Mouse (Mus musculus) kidney, embryonic 16.5 days (tissue): ENCODE data around the gene Cactin. TPM values are rescaled to one million over a fixed set of nuclear protein-coding genes. Genes with fewer than 3 reads are reported as not detected.

Experiments used
- ATAC-seq: fragments of 200-750 bp; cut with Nextera tagmentation; 2 replicates; pipeline ENCODE4 v1.8.0; 2017; ENCODE audit warnings: moderate TSS enrichment; ENCODE audit not compliant: low FRiP score, low TSS enrichment
- H3K27ac ChIP-seq: fragments of 300-500 bp; sonication (generic); 2 replicates; pipeline ENCODE4 v1.5.1; 2014; ENCODE audit warnings: low read length
- H3K27me3 ChIP-seq: fragments of 300-500 bp; sonication (generic); 2 replicates; pipeline ENCODE4 v1.6.1; 2014; ENCODE audit warnings: low read length, control low read depth, mixed read lengths; ENCODE audit not compliant: insufficient read depth
- H3K36me3 ChIP-seq: fragments of 300-500 bp; sonication (generic); 2 replicates; pipeline ENCODE4 v1.6.1; 2014; ENCODE audit warnings: low read length, control low read depth, mixed read lengths; ENCODE audit not compliant: insufficient read depth
- H3K4me1 ChIP-seq: fragments of 300-500 bp; sonication (generic); 2 replicates; pipeline ENCODE4 v1.6.1; 2014; ENCODE audit warnings: low read length, control low read depth, mixed read lengths; ENCODE audit not compliant: insufficient read depth
- H3K4me2 ChIP-seq: fragments of 300-500 bp; sonication (generic); replicated peaks from 2 replicates; pipeline ENCODE4 v1.6.1; 2014; ENCODE audit warnings: low read depth, low read length
- H3K4me3 ChIP-seq: fragments of 300-500 bp; sonication (generic); 2 replicates; pipeline ENCODE4 v1.5.1; 2014; ENCODE audit warnings: mild to moderate bottlenecking, low read length
- H3K9ac ChIP-seq: fragments of 300-500 bp; sonication (generic); replicated peaks from 2 replicates; pipeline ENCODE4 v1.6.1; 2014; ENCODE audit warnings: low read length
- H3K9me3 ChIP-seq: fragments of 300-500 bp; sonication (generic); 2 replicates; pipeline ENCODE4 v1.6.1; 2016; ENCODE audit warnings: low read length, control low read depth
- whole genome bisulfite sequencing: fragments of 180-500 bp; shearing (Covaris S2); extraction: QIAGEN DNeasy Blood & Tissue Kit; methylation state at CpG from one replicate; pipeline ENCODE4 v1.1.7; 2014; 5-methylcytosine and 5-hydroxymethylcytosine counted together
- polyA plus RNA-seq: library from polyadenylated mRNA; unstranded; fragments of >200 nt; fragmentation: Nextera tagmentation; extraction: Ambion mirVana; gene quantifications from 2 replicates; pipeline ENCODE4 v1.2.1, GENCODE M21; 2015

Cactin gene
- polyA plus RNA-seq, 1 experiment from 2014 or later = 43.2 TPM

GRCm38 (mm10) chr10:81325176-81325575, 4.3 kb downstream of the Cactin start:
- WGBS = 89% methylated on average over 21 of the region's 21 CpGs
- Histone ChIP-seq H3K9me3 (no peaks in the 10 kb centered on the region), H3K27ac (no peak overlapping the region), H3K27me3 (no peaks in the 10 kb centered on the region), H3K4me1 (peaks cover 36% of the 10 kb centered on the region), H3K4me2 (no peak overlapping the region), H3K36me3 (peaks cover 51% of the 10 kb centered on the region), H3K9ac (no peak overlapping the region), H3K4me3 (no peak overlapping the region)
- no peak for ATAC-seq

- Histone ChIP-seq H3K27ac (peak overlapping the region; percentile 76; the same call in 1 of the 2 replicates), H3K4me1 (peaks cover 37% of the 10 kb centered on the region), H3K36me3 (peaks cover 51% of the 10 kb centered on the region), H3K9me3 (no peaks in the 10 kb centered on the region), H3K9ac (no peak overlapping the region), H3K4me2 (no peak overlapping the region), H3K27me3 (no peaks in the 10 kb centered on the region), H3K4me3 (no peak overlapping the region)
- no peak for ATAC-seq
- WGBS = 89% methylated on average over 18 of the region's 18 CpGs
These were observed 4.9 kb downstream of the Cactin start for GRCm38 (mm10) chr10:81325781-81326180.

- Histone ChIP-seq H3K27me3 (no peaks in the 10 kb centered on the region), H3K9me3 (no peaks in the 10 kb centered on the region), H3K4me3 (no peak overlapping the region), H3K9ac (no peak overlapping the region), H3K36me3 (peaks cover 51% of the 10 kb centered on the region), H3K4me1 (peaks cover 33% of the 10 kb centered on the region), H3K4me2 (no peak overlapping the region), H3K27ac (peak overlapping the region; percentile 76)
- peak; percentile 17; the same call in 1 of the 2 replicates for ATAC-seq
- WGBS = 76% methylated on average over 6 of the region's 6 CpGs
These were observed 6.0 kb downstream of the Cactin start for GRCm38 (mm10) chr10:81326858-81327257.

GRCm38 (mm10) chr10:81327959-81328358, 7.1 kb downstream of the Cactin start:
- 12% methylated on average over 2 of the region's 2 CpGs for WGBS
- peaks cover 29% of the 10 kb centered on the region for H3K4me1 ChIP-seq
- H3K27me3 ChIP-seq = 0 out of 2 replicates have a peak, but pooled peaks cover 3% of the 10 kb centered on the region
- peaks cover 43% of the 10 kb centered on the region for H3K36me3 ChIP-seq
- no peak for ATAC-seq
- H3K4me3 ChIP-seq = no peak overlapping the region
- 0 out of 2 replicates have a peak overlapping the region, but pooled peaks have one; percentile 3 for H3K9ac ChIP-seq
- peak overlapping the region; percentile 34; the same call in 1 of the 2 replicates for H3K4me2 ChIP-seq
- H3K9me3 ChIP-seq = no peaks in the 10 kb centered on the region
- peak overlapping the region; percentile 89 for H3K27ac ChIP-seq

- peak within 1 kb of the TSS; percentile 34 for H3K4me2 ChIP-seq
- H3K27ac ChIP-seq = peak within 1 kb of the TSS; percentile 89
- 0 out of 2 replicates have a peak, but pooled peaks cover 4% of the 10 kb centered on the region for H3K27me3 ChIP-seq
- peaks cover 29% of the 10 kb centered on the region for H3K4me1 ChIP-seq
- H3K9ac ChIP-seq = peak within 1 kb of the TSS; percentile 31
- peak within 1 kb of the TSS; percentile 26 for H3K4me3 ChIP-seq
- peak; percentile 39 for ATAC-seq
- WGBS = 12% methylated on average over 10 of the region's 10 CpGs
- H3K9me3 ChIP-seq = no peaks in the 10 kb centered on the region
- H3K36me3 ChIP-seq = peaks cover 39% of the 10 kb centered on the region
These were observed 7.5 kb downstream of the Cactin start, which contains the start of gene Tbxa2r for GRCm38 (mm10) chr10:81328386-81328785. Gene Tbxa2r (plus strand): TSS chr10:81328731.

GRCm38 (mm10) chr10:81329194-81329975, 8.5 kb downstream of the Cactin start:
- Histone ChIP-seq H3K27me3 (0 out of 2 replicates have a peak, but pooled peaks cover 4% of the 10 kb centered on the region), H3K4me2 (peak overlapping the region; percentile 34)
- peak; percentile 69 for ATAC-seq

GRCm38 (mm10) chr10:81330007-81330406, 9.1 kb downstream of the Cactin start:
- Histone ChIP-seq H3K36me3 (peaks cover 23% of the 10 kb centered on the region), H3K9ac (peak overlapping the region; percentile 14), H3K27me3 (0 out of 2 replicates have a peak, but pooled peaks cover 4% of the 10 kb centered on the region), H3K4me2 (peak overlapping the region; percentile 34), H3K4me1 (peaks cover 39% of the 10 kb centered on the region), H3K9me3 (no peaks in the 10 kb centered on the region), H3K27ac (peak overlapping the region; percentile 89), H3K4me3 (peak overlapping the region; percentile 26; the same call in 1 of the 2 replicates)
- WGBS = 58% methylated on average over 4 of the region's 4 CpGs
- no peak for ATAC-seq

More at GRCm38 (mm10) chr10:81329194-81329975, 8.5 kb downstream of the Cactin start:
- Histone ChIP-seq H3K9ac (peak overlapping the region; percentile 31), H3K27ac (peak overlapping the region; percentile 89), H3K4me1 (peaks cover 33% of the 10 kb centered on the region), H3K4me3 (peak overlapping the region; percentile 26), H3K9me3 (no peaks in the 10 kb centered on the region), H3K36me3 (peaks cover 29% of the 10 kb centered on the region)
- 50% methylated on average over 10 of the region's 10 CpGs for WGBS

- H3K9me3 ChIP-seq = no peaks in the 10 kb centered on the region
- H3K36me3 ChIP-seq = peaks cover under 1% of the 10 kb centered on the region; the same call in 1 of the 2 replicates
- no peak for ATAC-seq
- peak overlapping the region; percentile 39 for H3K4me2 ChIP-seq
- H3K4me3 ChIP-seq = peak overlapping the region; percentile 15
- H3K27ac ChIP-seq = no peak overlapping the region
- peak overlapping the region; percentile 27 for H3K9ac ChIP-seq
- peaks cover 50% of the 10 kb centered on the region for H3K4me1 ChIP-seq
- WGBS = 29% methylated on average over 29 of the region's 29 CpGs
- H3K27me3 ChIP-seq = 0 out of 2 replicates have a peak, but pooled peaks cover 4% of the 10 kb centered on the region
These were observed 11.4 kb downstream of the Cactin start for GRCm38 (mm10) chr10:81332277-81332676.

- WGBS = 39% methylated on average over 11 of the region's 11 CpGs
- Histone ChIP-seq H3K9ac (peak overlapping the region; percentile 34), H3K4me1 (peaks cover 37% of the 10 kb centered on the region), H3K27ac (peak overlapping the region; percentile 71; the same call in 1 of the 2 replicates), H3K27me3 (0 out of 2 replicates have a peak, but pooled peaks cover 4% of the 10 kb centered on the region), H3K4me3 (no peak overlapping the region), H3K36me3 (no peaks in the 10 kb centered on the region), H3K4me2 (no peak overlapping the region), H3K9me3 (no peaks in the 10 kb centered on the region)
- ATAC-seq = no peak
These were observed 13.4 kb downstream of the Cactin start for GRCm38 (mm10) chr10:81334324-81334723.
